Mouse (Mus musculus): Measurements from ENCODE around the gene Gm4553. TPM values are rescaled to one million over a fixed set of nuclear protein-coding genes. Genes with fewer than 3 reads are reported as not detected.
A peak's percentile ranks its signal among the peaks of the same experiment; 100 is the strongest.
"Not testable (repeated sequence)": the region's sequence is repeated elsewhere in the genome, so short reads cannot be mapped to it uniquely, and the experiment has no call there.

The Gm4553 gene
- total RNA-seq, 2 experiments from 2014 or later, result not detected

GRCm38 (mm10) chr7:142135934-142136333, 29.6 kb downstream of the Gm4553 start, which contains the start of gene Gm39115:
Gm39115 (minus strand) TSS chr7:142136034.
- not testable (repeated sequence) for DNase-seq (ENCODE audit: low spot score in 2 of 2)

GRCm38 (mm10) chr7:142134206-142134995, 31.1 kb downstream of the Gm4553 start:
- DNase-seq (ENCODE audit: low spot score in 2 of 2), result no peak

- no peak for DNase-seq (ENCODE audit: low spot score in 2 of 2)
These were observed 36.7 kb downstream of the Gm4553 start for GRCm38 (mm10) chr7:142128843-142129242.

GRCm38 (mm10) chr7:142120629-142121028, 44.9 kb downstream of the Gm4553 start, which contains the start of gene Gm45618:
Gm45618 (minus strand) TSS chr7:142120729.
- not testable (repeated sequence) for DNase-seq (ENCODE audit: low spot score in 2 of 2)

GRCm38 (mm10) chr7:142119632-142120031, 45.9 kb downstream of the Gm4553 start:
- peak; percentile 14 to 24 for DNase-seq (ENCODE audit: low spot score in 2 of 2)

Other genes starting within 250 kb of the Gm4553 start
- gene Tollip, start 247.2 kb downstream of the Gm4553 start, total RNA-seq (2021), result 10 to 100 TPM; 57.0 to 57.8 TPM
- gene Brsk2, start 216.0 kb downstream of the Gm4553 start, total RNA-seq (2021), result 1 to 10 TPM; 1.8 to 2.1 TPM
- 10 to 100 TPM; 45.2 to 58.8 TPM for gene Mob2, start 104.7 kb downstream of the Gm4553 start, total RNA-seq (2021)
- 10 to 100 TPM in 1 of 2 experiments, 1 to 10 TPM in 1; 8.9 to 23.6 TPM for gene Dusp8, start 69.9 kb downstream of the Gm4553 start, total RNA-seq (2021)
- gene Gm45618, start 45.0 kb downstream of the Gm4553 start, total RNA-seq (2021), result not detected
- gene Gm39115, start 29.7 kb downstream of the Gm4553 start, total RNA-seq (2021), result not detected
- not detected for gene Gm45337, start 21.1 kb downstream of the Gm4553 start, total RNA-seq (2021)
- gene Gm29735, start 8.6 kb downstream of the Gm4553 start, total RNA-seq (2021), result not detected
- not detected for gene Krtap5-2, start 10.3 kb upstream of the Gm4553 start, total RNA-seq (2021)
- not detected for gene Gm10153, start 24.6 kb upstream of the Gm4553 start, total RNA-seq (2021)
- gene Krtap5-3, start 35.6 kb upstream of the Gm4553 start, total RNA-seq (2021), result not detected
- not detected for gene Gm7579, start 46.1 kb upstream of the Gm4553 start, total RNA-seq (2021)
- gene Krtap5-5, start 64.2 kb upstream of the Gm4553 start, total RNA-seq (2021), result not detected
- gene Gm40460, start 75.3 kb upstream of the Gm4553 start, total RNA-seq (2021), result not detected
- not detected for gene Gm2431, start 92.6 kb upstream of the Gm4553 start, total RNA-seq (2021)
- gene Gm4559, start 108.6 kb upstream of the Gm4553 start, total RNA-seq (2021), result not detected
- not detected for gene Krtap5-1, start 131.4 kb upstream of the Gm4553 start, total RNA-seq (2021)
- not detected for gene Krtap5-4, start 137.8 kb upstream of the Gm4553 start, total RNA-seq (2021)
- 1 to 10 TPM; 2.1 to 3.1 TPM for gene Ifitm10, start 208.0 kb upstream of the Gm4553 start, total RNA-seq (2021)
- gene Gm49369, start 216.9 kb upstream of the Gm4553 start, total RNA-seq (2021), result 1 to 10 TPM; 3.1 to 9.4 TPM
- 1,000 to 10,000 TPM; 1,152 to 1,350 TPM for gene Ctsd, start 222.3 kb upstream of the Gm4553 start, total RNA-seq (2021)